Mouse (Mus musculus): ENCODE results near the gene Pdp2.

Pdp2 gene

DNA sequence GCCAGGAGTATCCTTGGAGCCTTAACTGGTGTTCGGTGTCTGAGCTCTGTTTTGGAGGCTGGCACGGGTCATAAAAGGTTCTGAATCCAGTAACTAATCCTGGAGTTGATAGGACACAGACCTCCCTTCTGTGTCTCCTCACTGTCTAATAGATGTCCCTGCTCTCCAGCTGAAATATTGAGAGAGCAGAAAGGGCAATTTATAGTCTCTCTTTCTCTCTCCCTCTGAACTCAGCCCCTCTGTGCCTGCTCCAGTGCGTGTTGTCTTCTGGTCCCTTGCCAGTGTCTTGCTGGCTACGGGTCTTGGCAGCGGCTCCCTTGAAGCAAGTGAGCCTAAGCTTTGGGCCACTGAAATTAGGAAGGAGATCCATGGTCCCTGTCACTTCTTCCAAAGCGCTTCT lies 6.4 kb downstream of the Pdp2 start:
- no peak for DNase-seq (ENCODE audit: low spot score in 2 of 2)

DNA sequence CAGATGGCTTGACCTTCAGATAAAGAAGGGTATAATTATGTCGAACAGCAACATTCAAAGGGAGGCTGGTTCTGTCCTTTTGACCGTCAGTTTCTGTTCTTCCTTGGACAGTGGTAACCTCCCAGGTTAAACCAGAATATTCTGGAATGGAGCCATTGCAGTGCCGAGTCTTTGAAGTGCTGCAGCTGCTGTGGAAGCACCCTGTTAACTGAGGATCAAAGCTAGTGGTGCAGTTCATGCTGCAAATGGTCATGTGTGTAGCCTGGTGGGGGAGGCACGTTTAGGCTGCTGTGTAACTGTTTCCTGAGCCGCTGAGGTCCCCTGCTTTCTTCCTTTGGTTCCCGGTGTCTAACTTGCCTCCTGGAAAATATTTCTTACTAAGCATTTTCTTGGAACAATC lies 7.2 kb downstream of the Pdp2 start:
- no peak for DNase-seq (ENCODE audit: low spot score in 2 of 2)

DNA sequence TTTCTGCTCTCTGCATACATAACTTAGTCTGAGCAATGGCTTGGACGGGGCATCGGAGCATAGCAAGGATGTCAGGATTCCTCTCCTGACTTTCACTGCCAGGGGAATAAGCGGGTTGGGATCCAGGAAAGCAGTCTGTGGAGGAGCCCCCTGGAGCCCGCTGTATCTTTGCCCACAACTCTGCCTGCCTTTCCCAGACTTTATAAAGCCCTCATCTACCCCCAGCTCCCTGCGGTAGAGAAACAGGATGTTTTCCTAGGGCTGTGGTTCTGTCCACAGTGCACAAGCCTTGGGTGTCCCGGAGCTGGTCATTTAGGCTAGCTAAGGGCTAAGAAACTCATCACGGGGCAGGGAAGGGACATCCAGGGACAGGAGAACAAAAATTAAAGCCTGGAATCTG lies 10.1 kb downstream of the Pdp2 start:
- DNase-seq (ENCODE audit: low spot score in 2 of 2), result no peak

DNA sequence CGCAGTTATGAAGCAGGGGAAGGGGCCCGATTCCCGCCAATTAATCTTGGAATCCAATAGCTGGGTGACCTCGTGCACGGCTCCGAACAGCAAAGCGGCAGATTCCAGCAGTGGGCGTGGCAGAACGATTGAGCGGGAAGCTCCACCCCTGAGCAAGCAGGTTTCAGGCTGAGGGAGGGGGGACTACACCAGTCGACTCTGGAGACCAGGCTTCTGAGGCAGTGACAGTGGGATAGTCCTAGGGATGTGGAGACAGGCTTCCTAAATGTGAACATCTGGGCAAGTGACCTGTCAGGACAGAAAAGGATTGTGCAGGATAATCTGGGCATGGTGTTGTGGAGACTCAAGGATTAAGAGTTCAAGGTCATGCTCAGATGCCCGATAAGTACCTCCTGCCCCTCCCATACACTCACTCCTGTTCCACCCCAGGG lies 10.7 kb downstream of the Pdp2 start:
- DNase-seq (ENCODE audit: low spot score in 2 of 2), result no peak

DNA sequence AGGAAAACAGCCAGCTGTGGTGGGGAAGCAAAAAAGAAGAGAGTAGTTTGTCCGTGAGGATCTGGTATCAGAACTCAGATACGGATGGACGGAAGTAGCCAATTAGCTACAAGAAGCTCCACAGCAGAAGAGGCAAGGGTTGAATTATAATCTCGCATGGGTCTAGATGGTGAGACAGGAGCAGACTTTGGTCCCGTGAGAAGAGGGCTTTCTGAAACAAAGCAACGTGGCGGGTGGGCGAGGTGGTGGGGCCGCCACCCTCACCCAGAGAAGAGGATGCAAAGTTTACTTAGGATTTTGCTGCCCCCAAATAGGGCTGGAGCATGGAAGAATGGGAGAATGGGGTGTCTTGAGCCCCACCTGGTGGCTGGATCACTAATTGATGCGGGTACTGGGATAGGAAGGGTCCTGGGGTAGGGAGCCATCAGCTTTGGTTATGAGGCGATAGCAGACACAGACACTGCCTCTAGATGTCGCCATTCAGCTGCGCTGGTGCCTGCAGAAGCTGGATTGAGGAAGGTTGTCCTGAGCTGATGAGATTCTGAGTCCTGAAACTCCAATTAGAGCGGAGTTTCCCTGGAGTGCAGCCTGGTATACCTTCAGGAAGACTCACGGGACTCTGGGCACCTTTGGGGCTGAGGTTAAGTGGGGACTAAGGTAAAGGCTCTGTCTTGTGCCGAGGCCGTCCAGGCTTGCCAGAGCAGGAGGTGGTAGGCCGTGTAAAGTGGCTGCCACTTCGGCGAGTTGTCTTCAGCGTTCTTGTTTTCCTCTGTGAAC lies 11.4 kb downstream of the Pdp2 start:
- DNase-seq (ENCODE audit: low spot score in 2 of 2), result peak; percentile 42 to 69

DNA sequence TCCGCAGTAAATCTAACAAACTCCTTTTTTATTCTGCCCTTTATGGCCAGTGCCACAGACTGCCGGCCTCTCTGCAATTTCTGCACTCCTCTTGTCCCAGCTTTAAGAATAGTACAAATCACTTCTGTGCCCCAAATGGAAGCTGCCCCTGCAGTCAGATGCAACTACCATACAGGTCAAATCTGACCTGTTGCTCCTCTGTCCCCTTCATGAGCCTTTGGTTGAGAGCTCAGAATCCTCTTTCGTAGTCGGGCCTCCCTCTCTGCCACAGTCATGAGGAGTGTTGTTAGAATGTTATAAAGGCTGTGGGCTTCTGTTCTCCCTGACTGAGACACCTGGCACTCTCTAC lies 12.0 kb downstream of the Pdp2 start:
- DNase-seq (ENCODE audit: low spot score in 2 of 2), result no peak

DNA sequence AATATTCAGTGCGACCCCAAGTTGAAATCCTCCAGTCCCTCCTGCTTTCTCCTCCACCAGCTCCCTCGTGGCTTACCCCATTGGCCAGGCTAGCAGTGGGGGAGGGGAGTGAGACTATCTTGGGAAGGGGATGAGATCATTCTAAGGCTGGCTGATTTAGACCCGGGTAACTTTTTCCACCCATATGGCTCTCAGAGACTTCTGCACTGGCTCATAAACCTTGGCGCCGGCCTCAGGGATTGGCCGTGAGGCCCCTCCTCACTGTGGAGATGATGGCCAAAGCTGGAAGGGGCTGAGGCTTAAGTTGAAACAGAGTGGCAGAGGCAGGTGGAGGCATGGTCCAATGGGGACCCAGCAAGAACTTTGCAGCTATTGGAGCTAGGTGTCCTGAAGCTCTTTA lies 15.1 kb downstream of the Pdp2 start:
- DNase-seq (ENCODE audit: low spot score in 2 of 2), result no peak

DNA sequence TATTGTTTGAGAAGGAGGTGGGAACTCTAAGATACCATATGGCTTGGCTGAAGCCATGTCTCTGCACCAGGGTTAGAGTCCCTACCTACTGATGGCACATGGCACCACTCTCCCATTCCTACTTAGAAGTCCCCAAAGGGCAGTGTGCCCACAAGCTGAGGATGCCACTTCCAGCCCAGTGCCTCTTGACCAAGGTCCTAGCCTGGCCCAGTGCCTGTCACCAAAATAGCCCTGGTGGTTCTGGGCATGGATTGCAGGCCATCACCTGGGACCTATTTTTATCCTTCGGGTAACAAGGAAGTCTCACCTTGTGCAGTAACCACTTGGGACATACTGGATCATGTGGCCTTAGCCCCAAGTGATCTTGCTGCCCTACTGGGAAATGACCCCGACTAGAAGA lies 16.7 kb downstream of the Pdp2 start:
- no peak for DNase-seq (ENCODE audit: low spot score in 2 of 2)

DNA sequence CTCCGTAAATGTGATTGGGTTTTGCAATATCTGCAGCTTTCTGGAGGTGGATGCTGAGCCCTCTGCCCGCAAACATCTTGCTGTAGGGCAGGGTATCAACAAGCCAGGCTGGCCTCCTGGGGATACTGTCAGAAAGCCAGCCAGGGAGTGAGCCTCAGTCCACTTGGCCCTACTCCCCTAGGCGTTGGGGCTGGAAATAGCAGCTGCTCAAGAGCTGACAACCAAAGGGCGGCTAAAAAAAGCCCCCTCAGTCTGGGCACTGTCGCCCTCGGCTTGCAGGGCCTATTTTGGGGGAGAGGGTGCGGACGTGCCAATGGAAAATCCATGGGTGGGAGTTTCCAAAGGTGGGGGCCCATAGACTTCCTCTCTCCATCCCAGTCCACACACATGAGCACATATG lies 18.0 kb downstream of the Pdp2 start:
- DNase-seq (ENCODE audit: low spot score in 2 of 2), result no peak

DNA sequence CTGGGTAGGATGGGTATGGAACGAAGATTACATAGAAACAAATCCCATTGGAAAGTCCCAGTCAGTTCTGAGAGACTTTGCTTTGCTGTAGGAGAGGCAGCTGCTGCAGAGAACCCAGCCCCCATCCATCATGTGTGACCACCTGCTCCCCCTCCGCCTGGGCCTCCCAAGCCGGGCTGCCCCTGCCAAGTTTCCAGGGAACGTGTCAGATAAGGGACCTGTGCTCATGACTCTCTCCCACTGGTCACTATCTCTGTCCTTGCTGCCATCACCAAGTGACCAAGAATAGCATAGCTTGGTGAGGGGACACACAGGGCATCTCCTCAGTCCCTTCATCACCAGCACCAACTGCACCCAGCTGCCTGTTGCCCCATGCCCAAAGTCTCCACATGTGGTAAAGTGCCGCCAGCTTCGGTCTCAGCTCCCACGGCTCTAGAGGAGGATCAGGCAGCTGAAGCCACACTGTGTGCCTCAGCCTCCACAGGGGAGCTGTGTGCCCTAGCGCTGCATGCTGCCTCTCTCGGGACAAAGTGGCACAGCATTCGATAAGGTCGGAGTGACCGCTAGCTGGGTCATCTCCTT lies 19.0 kb downstream of the Pdp2 start:
- DNase-seq (ENCODE audit: low spot score in 2 of 2), result no peak

DNA sequence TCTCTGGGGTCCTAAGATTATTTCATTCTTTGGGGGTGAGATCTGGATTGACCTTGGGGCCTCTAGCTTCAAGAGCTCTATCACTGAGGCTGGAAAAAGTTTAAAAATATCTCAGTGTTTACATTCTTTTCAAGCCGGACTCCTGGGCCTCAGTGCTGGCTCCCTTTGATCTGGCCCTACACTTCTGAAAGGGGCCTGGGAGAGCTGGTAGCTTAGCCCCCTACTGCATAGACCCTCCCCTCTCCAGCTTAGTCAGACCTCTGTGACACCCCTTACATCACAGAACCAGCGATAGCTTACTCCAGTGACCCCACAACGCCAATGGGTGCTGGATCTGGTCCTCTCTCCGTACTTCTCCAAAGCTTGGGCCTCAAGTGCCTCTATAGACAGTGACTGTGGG lies 20.4 kb downstream of the Pdp2 start:
- no peak for DNase-seq (ENCODE audit: low spot score in 2 of 2)

DNA sequence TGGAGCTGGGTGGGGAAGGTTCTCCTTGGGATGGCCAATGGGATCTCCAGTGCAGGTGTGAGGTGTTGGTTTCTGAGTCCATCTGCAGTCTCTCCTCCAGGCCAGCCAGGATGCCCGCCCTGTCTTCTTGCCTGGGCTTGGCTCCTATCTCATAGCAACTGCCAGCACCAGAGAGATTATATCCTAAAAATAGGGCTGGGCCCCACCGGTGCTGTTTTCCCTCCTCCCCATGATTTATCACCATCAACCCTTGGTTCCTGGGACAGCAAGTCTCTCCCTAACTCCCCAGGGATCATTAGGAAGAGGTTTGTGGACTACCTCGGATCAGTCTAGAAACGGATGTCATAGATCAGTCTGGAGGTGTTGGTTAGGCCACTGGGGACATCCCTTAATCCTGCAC lies 21.9 kb downstream of the Pdp2 start:
- no peak for DNase-seq (ENCODE audit: low spot score in 2 of 2)

DNA sequence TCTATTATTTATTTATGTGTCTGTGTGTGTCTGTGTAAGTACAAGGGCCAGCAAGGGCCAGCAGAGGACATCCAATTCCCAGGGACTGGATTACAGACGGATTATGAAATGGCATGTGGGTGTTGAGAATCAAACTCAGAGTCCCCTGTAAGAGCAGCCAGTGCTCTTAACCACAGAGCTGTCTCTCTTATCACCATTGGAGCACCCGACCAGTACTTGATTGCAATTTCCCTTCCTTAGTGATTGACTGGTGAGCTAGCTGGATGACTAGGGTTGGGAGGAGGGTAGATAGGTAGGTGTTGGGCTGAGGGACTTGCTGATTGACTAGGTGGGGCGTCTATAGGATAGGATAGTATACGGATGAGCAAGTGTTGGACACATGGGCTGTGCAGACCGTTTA lies 29.5 kb downstream of the Pdp2 start:
- DNase-seq (ENCODE audit: low spot score in 2 of 2), result no peak

DNA sequence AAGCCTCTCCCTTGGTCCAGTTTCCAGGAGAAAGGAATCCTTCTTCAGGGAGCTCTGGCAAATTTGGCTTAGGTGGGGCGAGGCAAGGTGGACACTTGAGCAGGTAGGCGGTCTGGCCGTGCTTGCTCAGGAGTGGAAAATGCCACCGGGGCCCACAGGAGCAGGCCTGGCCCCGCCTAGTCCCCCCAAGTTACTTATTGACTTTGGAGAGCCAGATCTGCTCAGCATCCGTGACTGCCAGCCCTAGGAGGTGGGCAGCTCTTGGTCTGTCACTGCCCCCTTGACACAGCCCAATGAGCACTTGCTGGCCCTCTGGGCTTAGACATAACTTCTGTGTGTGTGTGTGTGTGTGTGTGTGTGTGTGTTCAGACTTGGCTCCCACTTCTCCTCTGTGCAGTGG lies 32.9 kb downstream of the Pdp2 start, which contains the start of gene Cdh16:
Gene Cdh16 (minus strand): TSS at position 236 of the 400 bp plus-strand sequence.
- DNase-seq (ENCODE audit: low spot score in 2 of 2), result no peak

DNA sequence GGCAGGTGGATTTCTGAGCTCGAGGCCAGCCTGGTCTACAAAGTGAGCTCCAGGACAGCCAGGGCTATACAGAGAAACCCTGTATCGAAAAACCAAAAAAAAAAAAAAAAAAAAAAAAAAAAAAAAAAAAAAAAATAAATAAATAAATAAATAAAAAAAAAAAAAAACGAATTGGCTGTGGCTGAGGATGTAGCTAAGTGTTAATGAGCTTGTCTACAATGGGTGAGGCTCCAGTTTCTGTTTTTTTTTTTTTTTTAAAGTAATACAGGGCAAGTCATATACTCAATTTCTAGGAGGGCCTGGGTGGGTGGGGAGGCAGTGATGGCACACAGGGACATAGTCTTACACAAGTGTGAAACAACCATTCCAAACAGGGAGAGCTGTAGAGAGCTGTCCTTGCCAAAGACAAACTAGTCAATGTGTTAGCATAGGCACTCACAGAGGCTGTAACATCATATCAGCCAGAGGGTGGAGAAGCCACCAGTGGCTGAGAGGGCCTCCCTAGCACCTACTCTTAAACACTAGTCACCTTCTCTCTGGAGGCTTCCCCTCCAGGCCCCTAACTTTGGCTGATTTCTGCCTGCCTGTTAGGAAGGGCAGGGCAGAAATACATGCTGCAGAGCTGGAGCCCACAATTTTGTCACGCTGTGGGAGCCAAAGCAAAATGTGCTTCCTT lies 36.0 kb downstream of the Pdp2 start:
- no peak for DNase-seq (ENCODE audit: low spot score in 2 of 2)

DNA sequence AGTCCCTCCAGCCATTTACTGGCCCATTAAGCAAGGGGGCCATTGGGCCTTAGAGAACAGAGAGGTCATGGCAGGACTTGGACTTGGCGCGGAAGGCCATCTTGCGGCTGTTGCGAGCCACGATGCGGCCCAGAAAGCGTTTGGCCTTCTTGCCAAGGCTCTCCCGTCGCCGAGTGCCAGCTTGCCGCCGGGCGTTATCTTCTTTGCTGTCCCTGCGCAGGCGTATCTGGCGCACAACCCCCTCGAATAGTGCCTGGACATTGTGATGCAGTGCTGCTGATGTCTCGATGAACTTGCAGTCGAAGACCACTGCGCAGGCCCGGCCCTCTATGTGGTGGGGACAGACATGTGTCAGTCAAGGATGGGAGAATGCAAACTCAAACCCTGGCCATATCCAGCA lies 37.2 kb downstream of the Pdp2 start:
- no peak for DNase-seq (ENCODE audit: low spot score in 2 of 2)

DNA sequence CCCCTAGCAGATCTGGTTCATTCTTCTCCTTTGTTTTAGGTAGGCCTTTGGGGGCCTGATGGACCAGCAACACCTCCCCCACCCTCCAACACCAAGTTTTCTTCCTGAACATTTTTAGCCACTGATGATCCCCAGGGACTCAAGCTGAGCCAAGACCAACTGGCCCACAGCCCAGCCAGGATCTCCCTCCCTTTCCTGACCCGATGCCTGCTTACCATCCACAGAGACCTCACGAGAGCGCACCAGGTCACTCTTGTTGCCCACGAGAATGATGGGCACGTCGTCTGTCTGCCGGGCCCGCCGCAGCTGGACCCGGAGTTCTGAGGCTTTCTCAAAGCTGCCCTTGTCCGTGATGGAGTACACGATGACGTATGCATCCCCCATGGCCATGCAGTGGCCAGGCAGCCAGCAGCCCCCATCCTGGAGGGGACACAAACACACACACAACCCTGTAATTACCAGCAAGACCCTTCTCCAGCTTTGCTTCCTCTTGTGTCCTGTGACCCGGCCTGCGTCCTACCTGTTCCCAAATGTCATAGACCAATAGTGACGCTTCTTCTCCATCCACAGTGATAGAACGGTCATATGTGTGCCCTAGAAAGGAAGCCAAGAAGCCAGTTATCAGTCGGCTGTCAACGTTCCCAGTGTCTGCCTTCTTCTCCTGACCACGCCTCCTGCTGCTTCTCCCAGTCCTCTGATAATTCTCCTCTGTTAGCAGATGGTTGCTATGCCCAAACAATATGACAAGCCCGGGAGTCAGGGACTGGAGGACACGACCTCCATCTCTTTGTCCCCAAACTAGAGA lies 38.3 kb downstream of the Pdp2 start:
- DNase-seq (ENCODE audit: low spot score in 2 of 2), result no peak

DNA sequence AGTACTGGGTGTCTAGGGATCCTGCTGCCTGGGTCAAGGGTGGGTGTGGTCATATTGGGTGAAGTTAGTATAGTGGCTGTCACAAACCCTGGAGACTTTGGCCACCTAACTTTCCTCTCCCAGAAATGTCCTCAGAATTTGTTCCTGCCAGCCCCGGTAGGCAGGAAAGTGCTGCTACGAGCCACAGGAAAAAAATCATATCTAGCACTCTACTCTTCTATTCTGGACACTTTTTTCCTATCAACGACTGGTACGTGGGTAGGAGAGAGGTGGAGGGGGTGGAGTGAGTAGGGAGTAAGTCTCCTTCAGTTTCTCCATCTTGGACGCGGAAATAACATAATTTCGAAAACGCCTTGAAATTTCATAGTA lies 38.8 kb downstream of the Pdp2 start:
- no peak for DNase-seq (ENCODE audit: low spot score in 2 of 2)

DNA sequence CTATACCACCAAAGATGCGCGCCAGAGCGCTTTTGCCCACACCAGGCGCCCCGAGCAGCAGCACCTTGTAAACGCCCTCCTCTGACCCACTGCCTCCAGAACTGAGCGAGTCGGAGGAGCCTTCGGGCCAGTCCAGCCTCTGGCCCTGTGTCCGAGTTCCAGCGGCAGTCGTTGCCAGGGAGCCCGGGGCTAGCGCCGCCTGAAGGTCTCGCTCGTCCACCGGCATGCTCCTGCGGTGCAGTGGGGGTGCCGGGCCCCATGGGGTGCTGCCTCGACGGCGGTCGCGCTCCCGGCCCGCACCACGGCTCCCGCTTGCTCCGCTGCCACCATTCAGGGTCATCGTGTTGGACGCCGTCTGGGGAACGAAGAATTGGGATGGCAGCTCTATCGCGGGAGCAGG lies 39.3 kb downstream of the Pdp2 start:
- peak; percentile 27 to 34 for DNase-seq (ENCODE audit: low spot score in 2 of 2)

DNA sequence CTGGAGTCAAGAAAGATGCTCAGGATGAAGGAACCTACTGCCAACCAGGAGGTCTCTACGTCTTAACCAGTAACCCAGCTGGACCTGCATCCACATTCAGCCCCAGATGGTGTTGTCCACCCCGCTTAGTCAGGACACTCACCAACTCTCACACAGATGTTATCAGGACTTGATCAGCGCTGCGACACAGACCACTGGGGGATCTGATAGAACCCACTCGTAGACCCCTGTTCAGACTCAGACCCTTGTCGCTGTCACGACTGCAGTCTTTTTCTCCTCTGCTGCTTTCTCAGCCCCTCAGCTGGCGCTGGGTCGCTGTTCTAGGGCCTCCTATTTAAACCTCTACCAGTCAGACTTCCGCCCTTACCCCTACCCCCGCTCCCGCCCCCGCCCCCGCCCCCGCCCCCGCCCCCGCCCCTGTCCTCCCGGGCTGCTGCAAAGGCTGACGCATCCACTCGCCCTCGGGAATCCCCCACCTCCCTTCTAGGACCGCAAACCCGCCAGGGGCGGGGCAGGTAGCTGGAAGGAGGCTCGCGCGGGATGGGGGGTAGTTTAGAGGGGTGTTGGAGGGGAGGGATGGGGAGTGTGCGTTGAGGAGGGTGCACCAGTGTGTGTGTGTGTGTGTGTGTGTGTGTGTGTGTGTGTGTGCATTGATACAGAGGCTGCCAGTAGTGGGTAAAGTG lies 39.9 kb downstream of the Pdp2 start, which contains the start of gene Rrad:
Gene Rrad (minus strand): TSS at position 347 of the 683 bp plus-strand sequence.
- DNase-seq (ENCODE audit: low spot score in 2 of 2), result peak; percentile 92 to 95

DNA sequence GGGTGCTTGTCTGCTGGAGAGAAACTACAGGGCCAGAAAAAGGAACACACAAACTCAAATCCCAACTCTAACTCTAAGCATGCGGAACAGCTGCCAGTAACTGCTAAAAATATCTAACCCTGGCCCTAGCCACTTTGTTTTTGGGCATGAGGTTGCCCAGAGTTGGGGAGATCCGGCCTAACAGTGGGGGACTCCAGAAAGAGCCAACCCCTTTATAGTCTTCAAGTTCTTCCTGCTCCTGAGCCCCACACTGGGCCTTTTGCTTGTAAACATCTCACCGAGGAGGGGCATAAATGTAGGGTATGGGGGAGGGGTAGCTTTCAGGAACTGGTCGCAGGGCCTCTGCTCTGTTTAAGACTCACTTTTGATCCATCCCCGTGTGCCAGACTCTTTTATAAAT lies 40.7 kb downstream of the Pdp2 start:
- peak in 1 of 2 experiments; percentile 17 for DNase-seq (ENCODE audit: low spot score in 2 of 2)

DNA sequence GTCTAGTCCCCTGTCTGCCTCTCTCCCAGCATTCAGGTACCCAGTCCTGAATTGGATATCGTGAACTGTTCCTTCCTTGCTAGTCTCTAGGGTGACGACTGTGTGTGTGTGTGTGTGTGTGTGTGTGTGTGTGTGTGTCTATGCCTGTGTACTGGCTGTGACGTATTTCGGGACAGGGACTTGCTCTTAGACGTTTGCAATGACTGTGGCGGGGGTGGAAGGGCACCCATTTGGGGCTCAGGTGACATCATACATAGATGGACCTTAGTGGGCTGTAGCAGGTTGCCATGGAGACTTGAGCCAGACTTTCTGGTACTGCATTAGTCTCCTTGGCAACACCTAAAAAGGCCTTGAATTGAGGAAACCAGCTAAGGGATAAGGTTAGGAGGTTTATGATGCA lies 41.2 kb downstream of the Pdp2 start:
- DNase-seq (ENCODE audit: low spot score in 2 of 2), result no peak

Measured in natural killer cell, adult 2 months (primary cell).